Mouse (Mus musculus): Measurements from ENCODE around the gene Ccdc63. TPM values are rescaled to one million over a fixed set of nuclear protein-coding genes. Genes with fewer than 3 reads are reported as not detected.

The Ccdc63 gene
- total RNA-seq, 4 experiments from 2014 or later = 0.53 to 1.4 (median 0.68) TPM

DNA sequence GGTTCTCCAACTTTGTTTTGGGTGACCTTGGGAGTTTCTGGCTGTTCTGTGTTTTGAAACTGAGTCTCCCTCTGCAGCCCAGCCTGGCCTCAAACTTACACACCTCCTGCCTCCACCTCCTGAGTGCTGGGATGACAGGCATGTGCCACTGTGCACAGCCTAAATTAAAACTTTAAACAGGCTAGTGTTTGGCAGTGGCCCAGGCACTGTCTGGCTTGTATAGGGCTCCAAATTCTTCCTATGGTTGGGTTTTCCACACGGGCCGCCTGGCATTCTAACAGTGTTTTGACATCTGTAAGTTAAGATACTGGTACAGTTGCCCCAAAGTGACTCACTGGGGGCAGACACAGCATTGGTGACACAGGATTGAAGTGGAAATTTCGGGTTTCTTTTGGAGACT lies 54.5 kb downstream of the Ccdc63 start:
- no peak for DNase-seq (ENCODE audit: low spot score in 2 of 2)

DNA sequence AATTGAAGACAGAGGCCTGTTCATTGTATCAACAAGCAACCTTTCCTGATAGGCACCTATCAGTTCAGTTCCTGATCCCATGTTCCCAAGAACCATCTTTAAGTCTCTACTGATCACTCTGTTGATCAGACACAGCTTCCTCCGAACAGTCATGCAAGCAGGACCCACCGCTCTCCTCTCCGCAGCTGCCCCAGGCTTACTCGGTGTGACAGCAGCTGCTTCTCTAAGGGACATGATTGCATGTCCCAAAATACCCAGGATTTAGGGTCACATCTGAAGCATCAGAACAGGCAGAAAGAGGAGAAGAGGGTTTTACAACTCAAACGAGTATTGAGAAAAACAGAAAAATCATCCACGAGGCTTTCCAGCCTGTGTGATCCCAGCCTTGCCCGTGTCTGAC lies 55.3 kb downstream of the Ccdc63 start:
- DNase-seq (ENCODE audit: low spot score in 2 of 2) = no peak

DNA sequence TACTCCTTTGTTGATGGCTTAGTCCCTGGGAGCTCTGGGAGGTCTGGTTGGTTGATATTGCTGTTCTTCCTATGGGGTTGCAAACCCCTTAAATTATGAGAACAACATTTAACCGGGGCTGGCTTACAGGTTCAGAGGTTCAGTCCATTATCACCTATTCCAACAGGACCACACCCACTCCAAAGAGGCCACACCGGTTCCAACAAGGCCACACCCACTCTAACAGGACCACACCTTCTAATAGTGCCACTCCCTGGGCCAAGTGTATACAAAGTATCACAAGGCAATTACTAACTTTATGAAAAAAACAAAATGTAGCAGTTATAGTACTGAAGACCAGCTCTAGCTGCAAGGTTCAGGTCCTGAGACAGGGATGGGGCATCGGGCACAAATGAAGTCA lies 56.2 kb downstream of the Ccdc63 start:
- DNase-seq (ENCODE audit: low spot score in 2 of 2) = no peak

DNA sequence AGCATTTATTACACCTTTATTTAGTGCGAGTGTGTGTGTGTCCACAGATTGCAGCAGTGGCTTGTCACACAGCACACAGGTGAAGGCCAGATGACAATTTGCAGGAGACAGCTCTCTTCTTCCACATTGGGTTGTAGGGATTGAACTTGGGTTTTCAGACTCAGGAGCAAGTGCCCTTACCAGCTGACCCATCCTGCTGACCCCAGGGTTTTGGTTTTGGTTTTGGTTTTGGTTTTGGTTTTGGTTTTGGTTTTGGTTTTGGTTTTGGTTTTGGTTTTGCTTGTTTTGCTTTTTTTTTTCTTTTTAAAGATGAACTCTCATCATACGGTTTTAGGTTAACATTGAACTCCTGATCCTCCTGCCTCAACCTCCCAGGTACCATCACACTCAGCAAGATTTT lies 57.3 kb downstream of the Ccdc63 start:
- DNase-seq (ENCODE audit: low spot score in 2 of 2) = no peak

GRCm38 (mm10) chr5:122081471-122081870 lies 59.2 kb downstream of the Ccdc63 start:
- no peak for DNase-seq (ENCODE audit: low spot score in 2 of 2)

DNA sequence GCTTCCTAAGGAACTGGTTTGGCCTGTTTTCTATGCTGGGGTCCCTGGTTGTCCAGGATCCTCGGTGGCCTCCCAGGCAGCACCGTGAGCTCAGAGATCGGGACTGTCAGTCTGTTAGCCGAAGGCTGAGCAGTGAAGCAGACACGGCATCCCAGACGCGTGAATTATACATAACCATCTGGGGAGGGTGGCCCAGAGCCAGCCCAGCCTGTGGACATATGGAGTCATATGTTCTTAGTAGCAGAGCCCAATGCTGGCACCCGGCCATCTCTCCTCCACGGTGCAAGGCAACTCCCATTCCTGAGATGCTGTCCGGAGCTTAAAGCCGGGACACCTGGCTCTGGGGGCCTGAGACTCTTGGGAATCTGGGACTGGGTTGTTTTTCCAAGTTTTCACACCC lies 59.7 kb downstream of the Ccdc63 start:
- peak; percentile 57 to 86 for DNase-seq (ENCODE audit: low spot score in 2 of 2)

- DNase-seq (ENCODE audit: low spot score in 2 of 2) = no peak
These were observed 60.8 kb downstream of the Ccdc63 start for GRCm38 (mm10) chr5:122079796-122080195.

- DNase-seq (ENCODE audit: low spot score in 2 of 2) = no peak
These were observed 63.4 kb downstream of the Ccdc63 start for GRCm38 (mm10) chr5:122077244-122077643.

DNA sequence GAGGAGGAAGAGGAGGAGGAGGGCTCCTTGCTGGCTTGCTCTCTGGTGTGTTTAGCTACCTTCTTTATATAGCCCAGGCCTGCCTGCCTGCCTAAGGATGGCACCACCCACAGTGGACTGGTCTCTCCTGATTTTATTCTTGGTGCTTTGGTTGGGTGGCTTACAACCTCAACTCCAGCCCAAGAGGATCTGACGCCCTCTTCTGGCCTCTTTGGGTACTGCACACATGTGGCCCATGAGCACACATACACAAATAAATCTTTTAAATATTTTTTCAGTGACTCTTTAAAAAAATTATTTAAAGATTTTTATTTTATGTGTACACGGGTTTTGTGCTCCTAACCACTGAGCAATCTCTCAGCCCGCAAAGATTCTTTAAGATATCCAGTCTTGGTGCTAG lies 64.9 kb downstream of the Ccdc63 start:
- no peak for DNase-seq (ENCODE audit: low spot score in 2 of 2)

DNA sequence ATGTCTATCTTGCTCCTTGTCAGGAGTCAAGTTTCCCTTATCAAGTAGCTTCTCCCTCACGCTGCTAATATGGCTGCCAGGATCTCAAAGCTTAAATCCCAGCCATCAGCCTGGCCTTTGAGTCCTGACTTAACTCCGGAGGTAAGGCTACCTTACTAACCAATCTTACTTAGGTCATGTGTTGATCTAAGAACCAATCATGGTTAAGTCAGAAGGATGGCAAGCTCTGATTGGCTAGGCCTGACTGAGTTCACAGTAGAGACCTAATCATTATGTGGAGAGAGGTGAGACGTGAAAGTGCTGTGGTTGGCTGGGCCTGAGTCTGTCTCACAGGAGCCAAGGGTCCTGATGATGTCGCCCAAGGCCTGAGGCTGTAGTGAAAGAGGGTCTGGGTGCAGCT lies 68.6 kb downstream of the Ccdc63 start:
- no peak for DNase-seq (ENCODE audit: low spot score in 2 of 2)

- DNase-seq (ENCODE audit: low spot score in 2 of 2) = no peak
These were observed 69.4 kb downstream of the Ccdc63 start for GRCm38 (mm10) chr5:122070963-122071800.

DNA sequence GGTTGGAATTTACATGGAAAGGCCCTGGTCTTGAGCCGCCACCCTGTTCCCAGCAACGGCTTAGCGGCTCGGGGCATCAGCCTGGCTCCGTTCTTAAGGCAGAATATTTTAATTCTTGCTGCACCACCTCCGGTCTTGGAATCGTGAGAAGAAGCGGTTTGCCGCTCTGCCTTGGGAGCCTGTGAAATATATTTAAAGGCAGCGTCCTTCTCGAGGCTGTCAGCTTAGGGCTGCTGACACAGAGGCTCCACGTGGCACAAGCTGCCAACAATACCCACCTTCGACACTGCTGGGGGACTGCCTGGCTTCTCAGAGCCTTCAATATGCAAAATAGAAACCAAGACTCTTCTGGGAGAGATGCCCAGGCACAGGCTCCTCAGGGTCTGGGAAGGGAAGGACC lies 72.1 kb downstream of the Ccdc63 start:
- DNase-seq (ENCODE audit: low spot score in 2 of 2) = no peak

DNA sequence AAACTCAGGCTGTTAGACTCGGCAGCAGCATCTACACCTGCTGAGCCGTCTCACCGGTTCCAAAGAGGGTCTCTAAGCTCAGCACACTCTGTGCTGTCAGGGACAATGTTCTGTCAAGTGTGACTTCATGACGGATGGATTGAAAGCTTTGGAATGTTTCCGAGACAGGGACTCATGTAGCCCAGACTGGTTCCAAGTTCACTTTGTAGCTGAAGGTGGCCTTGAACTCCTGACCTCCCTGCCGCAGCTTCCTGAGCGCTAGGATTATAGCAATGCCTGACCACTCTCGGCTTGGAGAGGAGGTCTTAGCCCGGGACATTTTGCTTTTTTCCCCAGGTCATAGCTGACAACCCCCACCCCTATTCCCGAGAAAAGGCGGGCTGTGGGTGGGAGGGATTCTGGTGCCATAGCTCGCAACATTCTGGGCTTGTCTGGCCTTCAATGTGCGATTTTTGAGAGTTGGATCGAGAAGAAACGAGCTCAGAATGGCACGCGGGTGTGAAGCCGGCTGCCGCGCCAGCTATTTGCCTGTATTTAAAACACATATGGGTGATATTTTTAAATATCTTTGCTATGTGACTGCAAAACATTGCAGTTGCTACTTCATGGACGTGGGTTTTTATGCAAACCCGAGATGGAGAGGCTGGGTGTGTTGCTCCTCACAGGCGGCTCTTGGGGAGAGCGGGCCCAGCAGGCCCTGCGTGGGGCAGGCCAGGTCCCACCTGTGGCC lies 77.3 kb downstream of the Ccdc63 start:
- peak in 1 of 2 experiments; percentile 79 for DNase-seq (ENCODE audit: low spot score in 2 of 2)

- DNase-seq (ENCODE audit: low spot score in 2 of 2) = no peak
These were observed 78.1 kb downstream of the Ccdc63 start for GRCm38 (mm10) chr5:122062479-122062878.

DNA sequence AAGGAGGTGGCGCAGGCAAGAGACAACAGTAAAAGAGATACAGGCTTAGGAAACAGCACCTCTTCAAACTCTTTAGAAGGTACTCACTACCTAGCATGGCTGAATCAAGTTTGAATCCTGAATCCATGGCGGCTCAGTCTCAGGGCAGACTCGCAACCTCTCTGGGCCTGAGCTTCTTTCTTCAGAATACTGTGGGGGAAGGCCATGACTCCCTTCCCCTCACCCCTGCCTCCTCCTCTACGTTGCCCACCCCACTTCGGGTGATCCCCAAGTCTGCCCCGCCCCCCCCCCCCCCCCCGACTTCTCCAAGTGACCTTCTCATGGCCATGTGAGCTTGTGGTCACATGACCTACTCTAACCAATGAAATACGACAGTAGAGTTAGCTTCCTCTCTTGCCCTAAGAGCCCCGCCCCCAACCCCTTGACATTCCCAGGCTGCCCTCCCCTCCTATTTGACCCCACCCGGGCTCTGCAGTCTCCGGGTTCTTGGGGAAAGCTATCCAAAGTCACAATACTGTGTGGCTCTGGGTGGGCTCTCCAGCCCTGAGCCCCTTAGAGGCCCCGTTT lies 79.8 kb downstream of the Ccdc63 start:
- DNase-seq (ENCODE audit: low spot score in 2 of 2) = no peak

GRCm38 (mm10) chr5:122059060-122060017 lies 81.3 kb downstream of the Ccdc63 start:
- no peak for DNase-seq (ENCODE audit: low spot score in 2 of 2)

Other genes with a start within 250 kb of the Ccdc63 start
- gene Cux2, start 90.7 kb downstream of the Ccdc63 start, total RNA-seq (2022) = 100 to 1,000 TPM; 150 to 185 (median 160) TPM
- 1 to 10 TPM; 2.4 to 9.2 (median 3.9) TPM for gene Myl2, start 39.9 kb downstream of the Ccdc63 start, total RNA-seq (2022)
- 100 to 1,000 TPM; 197 to 231 (median 211) TPM for gene Ppp1cc, start 17.5 kb upstream of the Ccdc63 start, total RNA-seq (2022)
- 10 to 100 TPM in 1 of 4 experiments, 1 to 10 TPM in 3; 4.2 to 11.2 (median 6.9) TPM for gene Hvcn1, start 66.0 kb upstream of the Ccdc63 start, total RNA-seq (2022)
- gene Tctn1, start 123.6 kb upstream of the Ccdc63 start, total RNA-seq (2022) = 10 to 100 TPM; 15.0 to 16.6 (median 15.7) TPM
- gene Pptc7, start 143.5 kb upstream of the Ccdc63 start, total RNA-seq (2022) = 10 to 100 TPM; 44.8 to 52.2 (median 48.8) TPM
- gene Rad9b, start 213.4 kb upstream of the Ccdc63 start, total RNA-seq (2022) = 1 to 10 TPM; 3.4 to 5.0 (median 4.2) TPM
- gene Vps29, start 213.5 kb upstream of the Ccdc63 start, total RNA-seq (2022) = 100 to 1,000 TPM; 182 to 219 (median 199) TPM
- 10 to 100 TPM; 21.8 to 24.8 (median 22.7) TPM for gene Gpn3, start 231.1 kb upstream of the Ccdc63 start, total RNA-seq (2022)
- 10 to 100 TPM; 66.1 to 74.2 (median 70.7) TPM for gene Fam216a, start 231.5 kb upstream of the Ccdc63 start, total RNA-seq (2022)